Mouse (Mus musculus) kidney, embryonic 15.5 days (tissue): ENCODE measurements around the gene Casz1. TPM values are rescaled to one million over a fixed set of nuclear protein-coding genes. Genes with fewer than 3 reads are reported as not detected.

ENCODE experiments used
- ATAC-seq: fragments of 200-750 bp; cut with Nextera tagmentation; replicated peaks from 2 replicates; pipeline ENCODE4 v1.8.0; 2017; ENCODE audit warnings: moderate TSS enrichment; ENCODE audit not compliant: low FRiP score
- H3K27ac ChIP-seq: fragments of 300-500 bp; sonication (generic); 2 replicates; pipeline ENCODE4 v1.5.1; 2015; ENCODE audit warnings: mild to moderate bottlenecking, inconsistent platforms
- H3K27me3 ChIP-seq: fragments of 300-500 bp; sonication (generic); 2 replicates; pipeline ENCODE4 v1.6.1; 2015; ENCODE audit warnings: inconsistent platforms
- H3K36me3 ChIP-seq: fragments of 300-500 bp; sonication (generic); 2 replicates; pipeline ENCODE4 v1.6.1; 2015; ENCODE audit warnings: inconsistent platforms
- H3K4me1 ChIP-seq: fragments of 300-500 bp; sonication (generic); 2 replicates; pipeline ENCODE4 v1.6.1; 2015; ENCODE audit warnings: inconsistent platforms
- H3K4me2 ChIP-seq: fragments of 300-500 bp; sonication (generic); 2 replicates; pipeline ENCODE4 v1.6.1; 2015; ENCODE audit warnings: moderate library complexity, mild to moderate bottlenecking, inconsistent platforms
- H3K4me3 ChIP-seq: fragments of 300-500 bp; sonication (generic); replicated peaks from 2 replicates; pipeline ENCODE4 v1.5.1; 2015; ENCODE audit warnings: mild to moderate bottlenecking, inconsistent platforms
- H3K9ac ChIP-seq: fragments of 300-500 bp; sonication (generic); 2 replicates; pipeline ENCODE4 v1.6.1; 2015; ENCODE audit warnings: mild to moderate bottlenecking, inconsistent platforms
- H3K9me3 ChIP-seq: fragments of 300-500 bp; sonication (generic); replicated peaks from 2 replicates; pipeline ENCODE4 v1.6.1; 2016; ENCODE audit warnings: inconsistent platforms
- WGBS: fragments of 180-500 bp; shearing (Covaris S2); methylation state at CpG from one replicate; pipeline ENCODE4 v1.1.7; 2015; ENCODE audit warnings: mixed read lengths; 5-methylcytosine and 5-hydroxymethylcytosine counted together
- polyA plus RNA-seq: library from polyadenylated mRNA; unstranded; fragments of >200 nt; fragmentation: Nextera tagmentation; extraction: Ambion mirVana; gene quantifications from 2 replicates; pipeline ENCODE4 v1.2.1, GENCODE M21; 2015

The Casz1 gene
- polyA plus RNA-seq, 1 experiment from 2014 or later, result 7.3 TPM

DNA sequence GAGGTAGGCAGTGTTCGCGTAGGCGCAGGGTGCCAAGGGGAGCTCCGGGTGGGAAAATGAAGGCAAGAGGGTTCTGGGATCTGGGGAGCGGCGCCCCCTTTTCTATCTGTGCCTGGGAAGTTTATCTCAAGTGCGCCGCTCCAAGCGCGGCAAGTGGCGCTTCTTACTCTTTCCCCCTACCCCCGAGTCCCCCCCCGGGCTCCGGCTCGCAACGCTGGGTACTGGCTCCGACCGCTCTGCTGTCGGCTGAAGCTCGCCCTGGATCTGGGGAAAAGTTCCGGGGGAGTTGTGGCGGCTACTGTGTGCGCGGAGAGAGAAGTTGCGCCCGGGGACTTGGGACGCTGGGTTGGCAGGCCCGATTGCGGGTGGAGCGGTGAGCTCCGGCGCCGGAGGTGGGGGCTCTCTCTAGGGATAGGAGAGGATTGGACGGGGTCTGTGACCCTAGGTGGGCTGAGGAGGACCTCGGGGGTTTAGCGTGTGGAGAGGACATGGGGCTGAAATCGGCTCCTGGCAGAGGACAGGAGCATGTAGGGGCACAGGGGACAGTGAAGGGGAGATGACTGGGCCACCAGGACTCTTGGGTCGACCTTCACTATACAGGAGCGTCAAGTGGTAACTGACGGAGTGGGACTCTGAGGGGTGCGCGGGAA, 1.1 kb downstream of the Casz1 start:
- Histone ChIP-seq H3K27ac (peak overlapping the region; percentile 67; the same call in 1 of the 2 replicates), H3K4me3 (peak overlapping the region; percentile 78), H3K36me3 (no peaks in the 10 kb centered on the region), H3K4me1 (peaks cover 69% of the 10 kb centered on the region), H3K27me3 (peaks cover 73% of the 10 kb centered on the region), H3K9ac (peak overlapping the region; percentile 66), H3K4me2 (peak overlapping the region; percentile 99), H3K9me3 (no peaks in the 10 kb centered on the region)
- WGBS, result under 1% methylated on average over 42 of the region's 42 CpGs
- no peak for ATAC-seq

DNA sequence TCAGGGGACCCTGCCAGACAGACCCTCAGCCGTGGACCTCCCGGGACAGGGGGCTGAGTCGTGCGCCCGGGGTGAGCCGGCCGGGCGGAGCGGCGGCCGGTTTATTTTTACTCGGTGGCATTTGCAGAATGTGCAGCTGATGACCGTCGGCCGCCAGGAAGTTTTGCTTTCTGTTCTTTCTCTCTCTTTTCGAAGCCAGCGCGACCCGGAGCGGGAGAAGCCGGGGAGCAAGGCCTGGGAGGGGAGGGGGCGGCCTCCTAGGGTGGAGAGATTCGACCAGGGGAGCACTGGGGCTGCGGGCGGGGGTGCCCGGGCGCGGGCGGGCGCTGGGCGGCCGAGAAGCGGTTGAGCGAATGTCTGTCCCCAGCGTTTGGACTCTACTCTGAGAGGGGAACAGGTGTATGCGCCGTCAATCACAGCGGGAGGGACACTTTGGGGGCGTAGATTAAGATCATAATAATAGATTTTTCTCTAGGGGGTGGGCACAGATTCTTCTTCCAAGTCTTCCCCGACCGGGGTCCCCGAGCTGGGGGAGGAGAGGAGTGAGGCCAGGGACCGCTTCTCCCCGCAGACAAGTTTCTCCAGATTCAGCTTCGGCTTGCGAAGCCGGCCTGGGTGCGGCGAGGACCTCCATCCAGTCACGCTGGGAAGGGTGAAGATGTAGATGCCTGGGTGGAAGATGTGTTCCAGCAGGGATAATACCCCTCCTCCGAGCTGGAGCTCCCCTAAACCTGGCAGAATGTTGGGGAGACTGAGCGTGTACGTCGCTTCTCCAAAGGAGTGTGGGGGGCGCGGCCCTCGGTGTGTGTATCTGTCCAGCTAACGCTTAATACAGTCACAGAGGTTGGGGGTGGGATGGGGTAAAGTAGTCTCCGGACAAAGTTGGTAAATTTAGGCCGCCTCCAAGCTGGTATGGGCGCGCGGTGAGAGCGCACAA, 1.9 kb downstream of the Casz1 start:
- peak overlapping the region; percentile 78 for H3K4me3 ChIP-seq
- peaks cover 75% of the 10 kb centered on the region for H3K27me3 ChIP-seq
- under 1% methylated on average over 62 of the region's 64 CpGs for WGBS
- ATAC-seq, result no peak
- H3K9me3 ChIP-seq, result no peaks in the 10 kb centered on the region
- H3K9ac ChIP-seq, result peak overlapping the region; percentile 66
- no peaks in the 10 kb centered on the region for H3K36me3 ChIP-seq
- peak overlapping the region; percentile 99 for H3K4me2 ChIP-seq
- peak overlapping the region; percentile 67; the same call in 1 of the 2 replicates for H3K27ac ChIP-seq
- H3K4me1 ChIP-seq, result peaks cover 77% of the 10 kb centered on the region

DNA sequence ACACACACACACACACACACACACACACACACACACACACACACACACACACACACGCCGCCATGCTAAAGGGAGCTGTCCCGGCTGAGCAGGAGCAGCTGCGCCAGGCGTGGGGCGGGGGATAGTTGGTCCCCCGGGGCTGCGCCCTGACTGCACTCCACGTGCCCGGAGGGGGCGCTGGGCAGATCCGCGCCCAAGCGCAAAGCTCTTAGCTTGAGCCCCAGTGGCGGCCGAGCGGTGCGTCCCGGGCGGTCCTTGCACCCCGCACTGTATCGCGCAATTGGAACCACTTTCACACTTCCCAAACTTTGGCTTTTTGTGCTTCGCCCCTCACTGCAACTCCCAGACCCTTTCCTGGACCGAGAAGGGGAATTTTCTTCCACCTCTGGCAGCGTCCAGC, 2.6 kb downstream of the Casz1 start:
- no peaks in the 10 kb centered on the region for H3K36me3 ChIP-seq
- H3K27me3 ChIP-seq, result peaks cover 79% of the 10 kb centered on the region
- under 1% methylated on average over 24 of the region's 26 CpGs for WGBS
- no peak overlapping the region for H3K9ac ChIP-seq
- peak; percentile 37; the same call in 1 of the 2 replicates for ATAC-seq
- H3K4me2 ChIP-seq, result peak overlapping the region; percentile 99
- no peaks in the 10 kb centered on the region for H3K9me3 ChIP-seq
- no peak overlapping the region; the same call in 1 of the 2 replicates for H3K27ac ChIP-seq
- H3K4me3 ChIP-seq, result peak overlapping the region; percentile 78
- peaks cover 81% of the 10 kb centered on the region for H3K4me1 ChIP-seq

DNA sequence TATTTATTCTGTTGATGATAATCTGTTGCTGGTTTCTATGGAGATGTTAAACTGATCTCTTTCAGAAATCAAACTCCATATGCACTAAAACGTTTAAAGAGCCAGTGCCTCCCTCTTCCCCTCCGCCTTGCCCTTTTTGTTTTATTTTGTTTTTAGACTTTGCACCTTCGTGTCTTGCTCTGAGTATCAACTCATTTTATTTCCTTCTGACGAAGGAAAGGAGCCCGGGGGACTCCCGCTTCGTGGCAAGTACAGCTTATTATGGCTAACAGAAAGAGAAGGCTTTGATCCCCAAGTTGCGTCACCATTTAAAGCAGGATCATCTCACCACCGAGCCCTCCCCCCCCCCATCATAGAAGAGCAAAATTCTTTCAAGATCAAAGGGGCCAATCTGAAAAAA, 3.2 kb downstream of the Casz1 start:
- Histone ChIP-seq H3K4me2 (peak overlapping the region; percentile 99), H3K36me3 (no peaks in the 10 kb centered on the region), H3K4me3 (peak overlapping the region; percentile 78), H3K9me3 (no peaks in the 10 kb centered on the region), H3K27ac (no peak overlapping the region), H3K27me3 (peaks cover 78% of the 10 kb centered on the region), H3K9ac (no peak overlapping the region), H3K4me1 (peaks cover 86% of the 10 kb centered on the region)
- no peak for ATAC-seq
- 1% methylated on average over 9 of the region's 9 CpGs for WGBS

DNA sequence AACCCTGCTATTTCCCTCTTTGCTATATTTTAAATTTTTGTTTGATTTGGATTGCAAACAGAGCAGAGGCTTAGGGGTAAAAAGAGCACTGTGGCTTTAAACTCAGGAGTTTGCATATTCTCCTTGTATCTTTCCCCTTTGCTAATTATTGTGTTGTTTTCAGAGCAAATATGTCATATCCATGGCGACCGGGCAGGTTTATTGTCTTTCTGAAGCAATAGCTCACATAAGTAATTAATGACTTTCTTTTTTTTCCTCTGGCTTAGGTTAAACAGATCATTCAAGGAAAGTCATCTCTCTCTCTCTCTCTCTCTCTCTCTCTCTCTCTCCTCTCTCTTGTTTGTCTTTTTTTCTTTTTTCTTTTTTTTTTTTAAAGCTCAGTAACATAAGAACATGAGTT, 4.6 kb downstream of the Casz1 start:
- Histone ChIP-seq H3K9ac (no peak overlapping the region), H3K9me3 (no peaks in the 10 kb centered on the region), H3K27ac (no peak overlapping the region), H3K27me3 (peaks cover 81% of the 10 kb centered on the region), H3K4me1 (peaks cover 78% of the 10 kb centered on the region), H3K4me3 (no peak overlapping the region), H3K36me3 (no peaks in the 10 kb centered on the region), H3K4me2 (no peak overlapping the region)
- WGBS, result 18% methylated on average over 2 of the region's 2 CpGs
- no peak for ATAC-seq

DNA sequence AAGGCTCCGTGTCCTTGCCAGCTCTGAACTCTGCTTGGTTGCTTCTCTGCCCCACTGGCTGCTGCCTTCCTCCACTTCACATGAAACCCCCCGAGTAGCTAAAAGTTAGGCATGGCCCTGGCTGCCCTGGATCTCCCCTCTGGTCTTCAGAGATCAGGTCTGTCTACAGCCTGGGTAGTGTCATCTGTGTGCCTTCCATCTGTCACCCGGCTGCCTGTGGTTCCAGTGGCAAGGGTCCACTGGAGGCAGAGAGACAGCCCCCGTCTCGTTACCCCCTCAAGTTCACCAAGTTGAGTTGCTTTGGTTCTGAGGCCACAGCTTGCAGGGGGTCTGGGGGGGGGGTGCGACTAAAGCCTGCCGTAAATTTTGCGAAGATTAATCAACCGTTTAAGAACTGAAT, 6.5 kb downstream of the Casz1 start:
- H3K36me3 ChIP-seq, result no peaks in the 10 kb centered on the region
- H3K4me1 ChIP-seq, result peaks cover 67% of the 10 kb centered on the region
- no peaks in the 10 kb centered on the region for H3K9me3 ChIP-seq
- H3K4me3 ChIP-seq, result no peak overlapping the region
- H3K27ac ChIP-seq, result no peak overlapping the region
- peaks cover 82% of the 10 kb centered on the region for H3K27me3 ChIP-seq
- ATAC-seq, result no peak
- no peak overlapping the region for H3K9ac ChIP-seq
- 0 out of 2 replicates have a peak overlapping the region, but pooled peaks have one; percentile 1 for H3K4me2 ChIP-seq
- WGBS, result 29% methylated on average over 9 of the region's 9 CpGs

DNA sequence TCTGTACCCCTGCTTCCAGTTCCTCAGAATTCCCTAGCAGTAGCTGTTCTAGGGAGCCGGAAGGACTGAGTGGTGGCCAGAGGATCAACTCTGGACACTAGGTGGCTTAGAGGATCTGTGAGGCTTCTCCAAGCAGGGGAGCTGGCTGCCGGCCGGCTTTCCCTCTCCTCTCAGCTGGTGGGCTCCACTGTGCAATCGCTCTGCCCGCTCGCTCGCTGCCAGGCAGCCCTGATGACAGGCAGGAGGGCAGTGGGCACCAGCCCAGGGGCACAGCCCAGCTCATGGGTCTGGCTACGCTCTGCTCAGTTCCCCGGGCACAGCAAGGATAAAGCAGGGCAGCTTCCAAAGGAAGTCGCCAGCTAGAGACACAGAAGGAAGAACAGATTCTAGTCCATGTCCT, 7.7 kb downstream of the Casz1 start:
- Histone ChIP-seq H3K9ac (peak overlapping the region; percentile 24; the same call in 1 of the 2 replicates), H3K4me2 (peak overlapping the region; percentile 48), H3K4me1 (peaks cover 67% of the 10 kb centered on the region)

DNA sequence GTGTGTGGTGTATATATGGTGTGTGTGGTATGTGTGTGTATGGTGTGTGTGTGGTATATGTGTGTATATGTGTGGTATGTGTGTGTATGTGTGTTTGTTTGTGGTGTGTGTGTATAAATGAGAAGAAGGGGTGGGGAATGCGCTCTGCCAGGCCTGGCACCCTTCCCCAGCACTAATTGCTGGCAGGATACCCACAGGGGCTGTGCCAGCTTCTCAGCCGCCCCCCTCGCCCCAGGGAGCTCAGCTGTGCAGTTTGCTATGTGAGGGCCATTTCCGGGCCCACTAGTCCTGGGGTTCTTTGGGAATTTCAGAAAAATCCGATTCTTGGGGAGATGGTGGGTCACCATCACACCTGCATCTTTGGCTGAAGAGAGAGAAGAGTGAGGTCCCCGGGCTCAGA, 9.0 kb downstream of the Casz1 start:
- ATAC-seq, result no peak
- no peak overlapping the region for H3K4me3 ChIP-seq

More for the DNA sequence above, 7.7 kb downstream of the Casz1 start:
- whole genome bisulfite sequencing, result 24% methylated on average over 10 of the region's 10 CpGs
- no peaks in the 10 kb centered on the region for H3K36me3 ChIP-seq
- ATAC-seq, result peak; percentile 59
- H3K27me3 ChIP-seq, result peaks cover 78% of the 10 kb centered on the region
- no peak overlapping the region for H3K4me3 ChIP-seq
- no peaks in the 10 kb centered on the region for H3K9me3 ChIP-seq
- H3K27ac ChIP-seq, result no peak overlapping the region

DNA sequence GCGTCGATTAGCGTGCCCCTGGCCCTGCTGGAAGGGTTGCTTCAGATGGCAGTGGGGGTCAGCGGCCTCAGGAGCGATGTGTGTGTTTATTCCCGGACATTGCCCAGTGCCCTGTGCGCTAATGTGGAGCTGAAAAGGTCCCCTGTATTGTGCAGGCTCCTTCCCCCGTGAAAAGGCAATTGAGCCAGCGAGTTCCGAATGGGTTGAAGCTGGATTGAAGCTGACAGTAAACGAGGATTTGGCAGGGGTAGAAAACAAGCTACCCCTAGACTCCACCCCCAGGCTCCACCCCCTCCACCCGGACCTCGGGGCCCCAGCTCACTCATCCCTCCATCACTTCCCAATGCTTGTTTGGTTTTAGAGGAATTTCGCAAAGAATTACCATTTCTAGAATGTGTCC, 12.3 kb downstream of the Casz1 start:
- Histone ChIP-seq H3K27ac (no peak overlapping the region), H3K4me1 (peaks cover 34% of the 10 kb centered on the region), H3K4me3 (no peak overlapping the region), H3K36me3 (no peaks in the 10 kb centered on the region), H3K9ac (no peak overlapping the region), H3K4me2 (peak overlapping the region; percentile 21; the same call in 1 of the 2 replicates), H3K27me3 (peaks cover 47% of the 10 kb centered on the region), H3K9me3 (no peaks in the 10 kb centered on the region)
- WGBS, result 15% methylated on average over 14 of the region's 14 CpGs
- no peak for ATAC-seq

More for the DNA sequence above, 9.0 kb downstream of the Casz1 start:
- H3K36me3 ChIP-seq, result no peaks in the 10 kb centered on the region
- H3K27ac ChIP-seq, result no peak overlapping the region
- H3K4me2 ChIP-seq, result no peak overlapping the region
- WGBS, result 92% methylated on average over 6 of the region's 6 CpGs
- H3K4me1 ChIP-seq, result peaks cover 60% of the 10 kb centered on the region
- H3K9ac ChIP-seq, result no peak overlapping the region
- peaks cover 74% of the 10 kb centered on the region for H3K27me3 ChIP-seq
- H3K9me3 ChIP-seq, result no peaks in the 10 kb centered on the region

DNA sequence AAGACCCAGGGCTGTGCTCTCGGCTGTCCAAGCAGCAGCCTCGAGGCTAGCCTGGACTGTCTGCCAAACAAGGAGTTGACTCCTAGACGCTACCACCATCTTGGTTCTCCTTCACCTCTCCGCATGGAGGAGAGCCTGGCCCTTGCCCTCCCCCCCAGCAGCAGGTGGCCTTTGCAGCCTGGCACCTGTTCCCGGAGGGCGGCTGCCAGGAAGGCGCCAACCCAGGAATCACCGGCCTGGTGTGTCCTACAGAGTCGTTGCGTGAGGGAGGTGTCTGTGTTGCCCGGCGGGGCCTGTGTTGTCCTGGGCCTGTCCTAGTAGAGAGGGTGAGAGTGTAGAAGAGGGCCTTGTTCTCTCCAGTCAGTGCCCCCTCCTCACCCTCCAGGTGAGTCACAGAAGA, 13.9 kb downstream of the Casz1 start:
- H3K27me3 ChIP-seq, result peaks cover 32% of the 10 kb centered on the region
- no peak overlapping the region for H3K4me2 ChIP-seq
- H3K9ac ChIP-seq, result no peak overlapping the region
- H3K27ac ChIP-seq, result no peak overlapping the region
- WGBS, result 96% methylated on average over 12 of the region's 12 CpGs
- no peak overlapping the region for H3K4me3 ChIP-seq
- ATAC-seq, result no peak
- no peaks in the 10 kb centered on the region for H3K9me3 ChIP-seq
- peaks cover 29% of the 10 kb centered on the region for H3K4me1 ChIP-seq
- no peaks in the 10 kb centered on the region for H3K36me3 ChIP-seq

DNA sequence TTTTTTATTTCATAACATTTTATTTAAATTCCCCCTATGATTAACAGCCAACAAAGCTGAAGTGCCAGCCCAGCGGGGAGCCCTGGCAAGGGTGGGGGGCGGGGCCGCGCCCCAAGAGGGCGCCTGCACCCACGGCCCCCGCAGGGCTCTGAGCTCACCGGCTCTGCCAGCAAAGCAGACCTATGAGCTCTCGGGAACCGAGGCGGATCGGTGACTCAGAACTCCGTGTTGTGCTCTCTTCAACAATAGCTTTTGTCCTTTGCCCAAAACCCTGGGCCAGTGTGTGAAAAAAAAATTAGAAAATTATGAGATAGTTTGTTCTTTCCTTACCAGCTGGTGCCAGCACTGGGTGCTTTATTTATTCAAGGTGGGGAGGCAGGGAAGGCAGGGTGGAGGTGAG, 15.9 kb downstream of the Casz1 start:
- H3K4me2 ChIP-seq, result no peak overlapping the region
- H3K9me3 ChIP-seq, result no peaks in the 10 kb centered on the region
- no peak overlapping the region for H3K9ac ChIP-seq
- H3K27me3 ChIP-seq, result peaks cover 16% of the 10 kb centered on the region
- peaks cover 27% of the 10 kb centered on the region for H3K4me1 ChIP-seq
- no peak overlapping the region for H3K4me3 ChIP-seq
- WGBS, result 69% methylated on average over 13 of the region's 13 CpGs
- H3K36me3 ChIP-seq, result no peaks in the 10 kb centered on the region
- no peak for ATAC-seq
- no peak overlapping the region for H3K27ac ChIP-seq

DNA sequence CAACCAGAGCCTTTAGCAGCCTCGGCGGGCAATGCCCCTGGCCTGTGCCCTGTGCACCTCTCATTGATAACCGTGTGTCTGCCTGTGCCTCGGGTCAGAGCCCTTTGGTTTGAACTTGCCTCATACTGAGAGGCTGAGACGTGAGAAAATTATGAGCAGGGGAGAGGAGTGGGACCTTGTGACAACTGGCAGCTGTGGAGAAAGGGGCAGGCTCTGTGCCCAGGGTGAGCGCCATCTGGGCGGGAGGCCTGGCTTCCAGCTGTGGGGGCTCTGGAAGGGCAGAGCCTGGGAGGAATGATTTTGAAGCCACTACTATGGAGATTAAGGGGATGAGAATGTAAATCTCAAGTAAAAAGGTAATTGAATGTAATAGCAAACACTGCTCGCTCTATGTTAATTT, 19.1 kb downstream of the Casz1 start:
- H3K4me3 ChIP-seq, result no peak overlapping the region
- no peaks in the 10 kb centered on the region for H3K27me3 ChIP-seq
- peaks cover 27% of the 10 kb centered on the region for H3K4me1 ChIP-seq
- H3K9me3 ChIP-seq, result no peaks in the 10 kb centered on the region
- H3K27ac ChIP-seq, result no peak overlapping the region
- WGBS, result 53% methylated on average over 8 of the region's 8 CpGs
- ATAC-seq, result 0 out of 2 replicates have a peak, but pooled peaks have one; percentile 23
- no peak overlapping the region for H3K4me2 ChIP-seq
- H3K36me3 ChIP-seq, result no peaks in the 10 kb centered on the region
- no peak overlapping the region for H3K9ac ChIP-seq
